Mouse (Mus musculus) kidney, embryonic 14.5 days (tissue): ENCODE measurements around the gene Kmt2c. TPM values are rescaled to one million over a fixed set of nuclear protein-coding genes. Genes with fewer than 3 reads are reported as not detected.

Experiments used
- ATAC-seq: fragments of 200-750 bp; cut with Nextera tagmentation; 2 replicates; pipeline ENCODE4 v1.8.0; 2017; ENCODE audit warnings: moderate number of reproducible peaks, mild to moderate bottlenecking, moderate TSS enrichment, moderate library complexity; ENCODE audit not compliant: low FRiP score, low TSS enrichment
- H3K27ac ChIP-seq: fragments of 300-500 bp; sonication (generic); 2 replicates; pipeline ENCODE4 v1.5.1; 2014; ENCODE audit warnings: low read depth, mild to moderate bottlenecking, low read length, moderate library complexity, mixed read lengths
- H3K27me3 ChIP-seq: fragments of 300-500 bp; sonication (generic); 2 replicates; pipeline ENCODE4 v1.6.1; 2014; ENCODE audit warnings: mild to moderate bottlenecking, low read length; ENCODE audit not compliant: control insufficient read depth, insufficient read depth
- H3K36me3 ChIP-seq: fragments of 300-500 bp; sonication (generic); 2 replicates; pipeline ENCODE4 v1.6.1; 2014; ENCODE audit warnings: low read length, mixed read lengths; ENCODE audit not compliant: control insufficient read depth, insufficient read depth
- H3K4me1 ChIP-seq: fragments of 300-500 bp; sonication (generic); 2 replicates; pipeline ENCODE4 v1.6.1; 2014; ENCODE audit warnings: low read length, mixed read lengths; ENCODE audit not compliant: control insufficient read depth, insufficient read depth
- H3K4me2 ChIP-seq: fragments of 300-500 bp; sonication (generic); replicated peaks from 2 replicates; pipeline ENCODE4 v1.6.1; 2014; ENCODE audit warnings: low read depth, mild to moderate bottlenecking, low read length
- H3K4me3 ChIP-seq: fragments of 300-500 bp; sonication (generic); 2 replicates; pipeline ENCODE4 v1.5.1; 2014; ENCODE audit warnings: mild to moderate bottlenecking, low read length
- H3K9ac ChIP-seq: fragments of 300-500 bp; sonication (generic); 2 replicates; pipeline ENCODE4 v1.6.1; 2014; ENCODE audit warnings: low read depth, mild to moderate bottlenecking, low read length, moderate library complexity
- H3K9me3 ChIP-seq: fragments of 300-500 bp; sonication (generic); 2 replicates; pipeline ENCODE4 v1.6.1; 2016; ENCODE audit warnings: low read length; ENCODE audit not compliant: control insufficient read depth
- WGBS: fragments of 180-500 bp; shearing (Covaris S2); extraction: QIAGEN DNeasy Blood & Tissue Kit; methylation state at CpG from one replicate; pipeline ENCODE4 v1.1.7; 2014; 5-methylcytosine and 5-hydroxymethylcytosine counted together
- polyA plus RNA-seq: library from polyadenylated mRNA; unstranded; fragments of >200 nt; fragmentation: Nextera tagmentation; extraction: Ambion mirVana; gene quantifications from 2 replicates; pipeline ENCODE4 v1.2.1, GENCODE M21; 2014

The Kmt2c gene
- polyA plus RNA-seq, result 14.9 and 23.2 TPM in 2 replicates

- Histone ChIP-seq H3K4me3 (peak within 1 kb of the TSS; percentile 94), H3K27ac (peak within 1 kb of the TSS; percentile 99), H3K4me1 (peaks cover 14% of the 10 kb centered on the region), H3K9me3 (no peaks in the 10 kb centered on the region), H3K9ac (peak within 1 kb of the TSS; percentile 96), H3K4me2 (peak within 1 kb of the TSS; percentile 72), H3K27me3 (no peaks in the 10 kb centered on the region), H3K36me3 (no peaks in the 10 kb centered on the region)
- peak; percentile 14; the same call in 1 of the 2 replicates for ATAC-seq
- under 1% methylated on average over 52 of the region's 54 CpGs for WGBS
Measured at GRCm38 (mm10) chr5:25498346-25498820, at the start of gene Kmt2c. TSS of gene Kmt2c (minus strand) at chr5:25498783.

- WGBS, result 100% methylated on average over 1 of the region's 2 CpGs
- no peak for ATAC-seq
- no peak overlapping the region for H3K4me3 ChIP-seq
- no peak overlapping the region for H3K9ac ChIP-seq
- no peaks in the 10 kb centered on the region for H3K27me3 ChIP-seq
- H3K4me2 ChIP-seq, result no peak overlapping the region
- H3K9me3 ChIP-seq, result no peaks in the 10 kb centered on the region
- H3K36me3 ChIP-seq, result no peaks in the 10 kb centered on the region
- H3K27ac ChIP-seq, result no peak overlapping the region
- H3K4me1 ChIP-seq, result no peaks in the 10 kb centered on the region
Measured at GRCm38 (mm10) chr5:25546912-25547311, 48.3 kb upstream of the Kmt2c start.

GRCm38 (mm10) chr5:25544566-25544965, 46.0 kb upstream of the Kmt2c start:
- 89% methylated on average over 5 of the region's 5 CpGs for WGBS

GRCm38 (mm10) chr5:25544061-25544460, 45.5 kb upstream of the Kmt2c start:
- no peak overlapping the region for H3K4me2 ChIP-seq
- no peaks in the 10 kb centered on the region for H3K36me3 ChIP-seq
- no peaks in the 10 kb centered on the region for H3K4me1 ChIP-seq
- no peak overlapping the region for H3K4me3 ChIP-seq
- no peak overlapping the region for H3K27ac ChIP-seq
- H3K9me3 ChIP-seq, result no peaks in the 10 kb centered on the region
- no peak for ATAC-seq
- H3K27me3 ChIP-seq, result no peaks in the 10 kb centered on the region
- no peak overlapping the region for H3K9ac ChIP-seq
- 83% methylated on average over 3 of the region's 3 CpGs for WGBS

More at GRCm38 (mm10) chr5:25544566-25544965, 46.0 kb upstream of the Kmt2c start:
- Histone ChIP-seq H3K4me2 (no peak overlapping the region), H3K27ac (no peak overlapping the region), H3K4me1 (no peaks in the 10 kb centered on the region), H3K27me3 (no peaks in the 10 kb centered on the region), H3K9ac (no peak overlapping the region), H3K36me3 (no peaks in the 10 kb centered on the region), H3K4me3 (no peak overlapping the region), H3K9me3 (no peaks in the 10 kb centered on the region)
- no peak for ATAC-seq

GRCm38 (mm10) chr5:25541661-25542060, 43.1 kb upstream of the Kmt2c start:
- Histone ChIP-seq H3K27ac (no peak overlapping the region), H3K4me1 (no peaks in the 10 kb centered on the region), H3K4me2 (no peak overlapping the region), H3K4me3 (no peak overlapping the region), H3K9me3 (0 out of 2 replicates have a peak, but pooled peaks cover 2% of the 10 kb centered on the region), H3K36me3 (no peaks in the 10 kb centered on the region), H3K9ac (no peak overlapping the region), H3K27me3 (no peaks in the 10 kb centered on the region)
- 76% methylated on average over 2 of the region's 2 CpGs for WGBS
- no peak for ATAC-seq

- no peaks in the 10 kb centered on the region for H3K27me3 ChIP-seq
- no peak overlapping the region for H3K9ac ChIP-seq
- no peak overlapping the region for H3K4me3 ChIP-seq
- WGBS, result 77% methylated on average over 3 of the region's 3 CpGs
- no peak overlapping the region for H3K27ac ChIP-seq
- H3K4me1 ChIP-seq, result no peaks in the 10 kb centered on the region
- no peak for ATAC-seq
- no peak overlapping the region for H3K4me2 ChIP-seq
- H3K9me3 ChIP-seq, result 0 out of 2 replicates have a peak, but pooled peaks cover 2% of the 10 kb centered on the region
- H3K36me3 ChIP-seq, result no peaks in the 10 kb centered on the region
Measured at GRCm38 (mm10) chr5:25540921-25541320, 42.3 kb upstream of the Kmt2c start.

- Histone ChIP-seq H3K9ac (no peak overlapping the region), H3K4me2 (no peak overlapping the region), H3K27me3 (no peaks in the 10 kb centered on the region), H3K9me3 (0 out of 2 replicates have a peak, but pooled peaks cover 2% of the 10 kb centered on the region), H3K27ac (no peak overlapping the region), H3K4me1 (no peaks in the 10 kb centered on the region), H3K36me3 (no peaks in the 10 kb centered on the region), H3K4me3 (no peak overlapping the region)
- ATAC-seq, result no peak
Measured at GRCm38 (mm10) chr5:25540412-25540811, 41.8 kb upstream of the Kmt2c start.

- Histone ChIP-seq H3K4me3 (no peak overlapping the region), H3K4me2 (no peak overlapping the region), H3K9me3 (0 out of 2 replicates have a peak, but pooled peaks cover 2% of the 10 kb centered on the region), H3K36me3 (no peaks in the 10 kb centered on the region), H3K4me1 (no peaks in the 10 kb centered on the region), H3K27me3 (no peaks in the 10 kb centered on the region), H3K9ac (no peak overlapping the region), H3K27ac (no peak overlapping the region)
- no peak for ATAC-seq
- WGBS, result 45% methylated on average over 6 of the region's 6 CpGs
Measured at GRCm38 (mm10) chr5:25536921-25537409, 38.4 kb upstream of the Kmt2c start.

- Histone ChIP-seq H3K9me3 (0 out of 2 replicates have a peak, but pooled peaks cover 2% of the 10 kb centered on the region), H3K36me3 (no peaks in the 10 kb centered on the region), H3K4me2 (no peak overlapping the region), H3K4me3 (no peak overlapping the region), H3K4me1 (no peaks in the 10 kb centered on the region), H3K27me3 (no peaks in the 10 kb centered on the region), H3K9ac (no peak overlapping the region), H3K27ac (no peak overlapping the region)
- WGBS, result 67% methylated on average over 2 of the region's 2 CpGs
- ATAC-seq, result no peak
Measured at GRCm38 (mm10) chr5:25536451-25536850, 37.9 kb upstream of the Kmt2c start.
